8 mouse cellular contexts compared by ENCODE assay signal in the genomic region with DNA sequence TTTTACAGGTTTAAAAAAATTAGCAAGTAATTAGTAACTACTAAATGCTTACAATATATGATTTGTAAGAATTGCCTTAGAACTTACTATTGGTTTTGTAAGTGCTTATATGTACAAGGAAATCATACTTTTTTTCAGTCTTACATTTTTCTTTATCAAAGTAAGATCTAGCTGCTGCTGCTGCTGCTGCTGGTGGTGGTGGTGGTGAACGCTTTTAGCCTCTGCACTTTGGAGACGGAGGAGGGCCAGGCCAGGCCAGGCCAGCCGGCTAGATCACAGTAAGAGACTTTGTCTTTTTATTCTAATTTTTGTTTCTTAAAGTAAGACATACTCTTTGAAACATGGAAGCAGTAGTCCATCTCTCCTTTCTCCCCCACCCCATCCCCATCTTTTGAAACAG. TPM values are rescaled to one million over a fixed set of nuclear protein-coding genes. Genes with fewer than 3 reads are reported as not detected.
DNase-seq lines count a peak whose midpoint lies in the region; ATAC-seq and TF ChIP-seq lines count a peak whose summit lies in the region.

No protein-coding gene starts in this region.

- no peak for TF ChIP-seq EP300 in heart, postnatal 0 days (IDR thresholded peaks at IDR 0.05; ENCODE audit: low read depth)

- H3K4me1 ChIP-seq in intestine, embryonic 14.5 days (replicated peaks; ENCODE audit: control insufficient read depth, insufficient read depth, low read length) = peaks cover 7% of the 10 kb centered on the region; the same call in 1 of the 2 replicates
- H3K4me1 ChIP-seq in intestine, embryonic 16.5 days (ENCODE audit: control insufficient read depth, insufficient read depth, low read length) = peaks cover 18% of the 10 kb centered on the region; the same call in 1 of the 2 replicates
- H3K4me1 ChIP-seq in bone marrow macrophage, adult 2 months (ENCODE audit: control insufficient read depth, insufficient read depth, low read length) = peaks cover 31% of the 10 kb centered on the region
- peaks cover 5% of the 10 kb centered on the region; the same call in 1 of the 2 replicates for H3K4me1 ChIP-seq in heart, postnatal 0 days (ENCODE audit: control insufficient read depth, insufficient read depth)
- peaks cover 19% of the 10 kb centered on the region for H3K4me1 ChIP-seq in midbrain, embryonic 16.5 days (ENCODE audit: control insufficient read depth, insufficient read depth, low read length)

- H3K27ac ChIP-seq in intestine, embryonic 14.5 days (ENCODE audit: low read depth) = no peak overlapping the region
- H3K27ac ChIP-seq in intestine, embryonic 16.5 days (ENCODE audit: low read length) = no peak overlapping the region
- H3K27ac ChIP-seq in bone marrow macrophage, adult 2 months (ENCODE audit: insufficient read depth, low read depth, low read length) = no peak overlapping the region
- H3K27ac ChIP-seq in heart, postnatal 0 days (ENCODE audit: low read depth) = no peak overlapping the region
- no peak overlapping the region for H3K27ac ChIP-seq in midbrain, embryonic 16.5 days (ENCODE audit: low read length)

- TF ChIP-seq POLR2A in bone marrow macrophage, adult 2 months (IDR thresholded peaks at IDR 0.05; ENCODE audit: borderline replicate concordance, low read depth, low read length) = no peak

- peak overlapping the region; percentile 22 for H3K4me2 ChIP-seq in intestine, embryonic 14.5 days (ENCODE audit: low read length)
- H3K4me2 ChIP-seq in intestine, embryonic 16.5 days (ENCODE audit: low read depth, low read length) = no peak overlapping the region
- H3K4me2 ChIP-seq in heart, postnatal 0 days (ENCODE audit: low read depth, low read length) = peak overlapping the region; percentile 24
- peak overlapping the region; percentile 26 for H3K4me2 ChIP-seq in midbrain, embryonic 16.5 days (ENCODE audit: low read length)

- H3K9ac ChIP-seq in intestine, embryonic 14.5 days (ENCODE audit: low read length) = no peak overlapping the region
- no peak overlapping the region for H3K9ac ChIP-seq in intestine, embryonic 16.5 days (ENCODE audit: low read depth, low read length)
- no peak overlapping the region for H3K9ac ChIP-seq in heart, postnatal 0 days (replicated peaks; ENCODE audit: low read depth, low read length)
- H3K9ac ChIP-seq in midbrain, embryonic 16.5 days (ENCODE audit: low read depth, low read length) = no peak overlapping the region

- TF ChIP-seq CTCF in bone marrow macrophage, adult 2 months (IDR thresholded peaks at IDR 0.05; ENCODE audit: low read depth, low read length) = no peak
- TF ChIP-seq CTCF in heart, postnatal 0 days (IDR thresholded peaks at IDR 0.05; ENCODE audit: low read depth) = no peak

- H3K4me3 ChIP-seq in intestine, embryonic 14.5 days (ENCODE audit: low read depth, low read length) = no peak overlapping the region
- H3K4me3 ChIP-seq in intestine, embryonic 16.5 days (ENCODE audit: low read length) = no peak overlapping the region
- peak overlapping the region; percentile 42 for H3K4me3 ChIP-seq in bone marrow macrophage, adult 2 months (ENCODE audit: insufficient read depth, low read length)
- no peak overlapping the region for H3K4me3 ChIP-seq in heart, postnatal 0 days (ENCODE audit: low read depth, low read length)
- no peak overlapping the region for H3K4me3 ChIP-seq in midbrain, embryonic 16.5 days (ENCODE audit: low read depth, low read length)

- no peaks in the 10 kb centered on the region for H3K27me3 ChIP-seq in intestine, embryonic 14.5 days (replicated peaks; ENCODE audit: control insufficient read depth, insufficient read depth, low read length)
- no peaks in the 10 kb centered on the region for H3K27me3 ChIP-seq in intestine, embryonic 16.5 days (replicated peaks; ENCODE audit: control insufficient read depth, insufficient read depth, low read length)
- no peaks in the 10 kb centered on the region for H3K27me3 ChIP-seq in heart, postnatal 0 days (ENCODE audit: control insufficient read depth, insufficient read depth, low read length)
- H3K27me3 ChIP-seq in midbrain, embryonic 16.5 days (ENCODE audit: control insufficient read depth, insufficient read depth, low read depth, low read length) = no peaks in the 10 kb centered on the region

- WGBS in intestine, embryonic 14.5 days = 62% methylated on average over 3 of the region's 3 CpGs
- 60% methylated on average over 3 of the region's 3 CpGs for WGBS in intestine, embryonic 16.5 days
- WGBS in heart, postnatal 0 days = 42% methylated on average over 3 of the region's 3 CpGs
- WGBS in midbrain, embryonic 16.5 days = 54% methylated on average over 3 of the region's 3 CpGs

- DNase-seq in intestine, embryonic 14.5 days (ENCODE audit: low spot score) = no peak
- no peak for DNase-seq in heart, postnatal 0 days (ENCODE audit: low spot score)
- DNase-seq in frontal cortex, adult 2 months (ENCODE audit: extremely low spot score in 1 of 2, low spot score in 1 of 2) = no peak
- no peak for DNase-seq in left cerebral cortex, adult 9 months (ENCODE audit: low spot score in 2 of 2)
- no peak for DNase-seq in embryo, embryonic 10.5 days (ENCODE audit: low spot score)

- ATAC-seq in intestine, embryonic 14.5 days (replicated peaks; ENCODE audit: low FRiP score, low TSS enrichment, low read depth) = no peak
- no peak for ATAC-seq in intestine, embryonic 16.5 days
- no peak for ATAC-seq in heart, postnatal 0 days (ENCODE audit: insufficient read depth, low read depth)
- ATAC-seq in midbrain, embryonic 16.5 days = no peak

- 0 out of 2 replicates have a peak, but pooled peaks cover 7% of the 10 kb centered on the region for H3K36me3 ChIP-seq in intestine, embryonic 14.5 days (ENCODE audit: control insufficient read depth, insufficient read depth, low read length)
- no peaks in the 10 kb centered on the region for H3K36me3 ChIP-seq in intestine, embryonic 16.5 days (ENCODE audit: control insufficient read depth, insufficient read depth, low read length)
- 0 out of 2 replicates have a peak, but pooled peaks cover 5% of the 10 kb centered on the region for H3K36me3 ChIP-seq in heart, postnatal 0 days (replicated peaks; ENCODE audit: control insufficient read depth, insufficient read depth, low read length)
- no peaks in the 10 kb centered on the region for H3K36me3 ChIP-seq in midbrain, embryonic 16.5 days (ENCODE audit: control insufficient read depth, insufficient read depth, low read length)

- H3K9me3 ChIP-seq in intestine, embryonic 14.5 days (ENCODE audit: control insufficient read depth, low read length) = no peaks in the 10 kb centered on the region
- H3K9me3 ChIP-seq in intestine, embryonic 16.5 days (ENCODE audit: control insufficient read depth, low read length) = no peaks in the 10 kb centered on the region
- no peaks in the 10 kb centered on the region for H3K9me3 ChIP-seq in heart, postnatal 0 days (replicated peaks; ENCODE audit: control insufficient read depth, low read length)
- no peaks in the 10 kb centered on the region for H3K9me3 ChIP-seq in midbrain, embryonic 16.5 days (replicated peaks; ENCODE audit: control insufficient read depth, low read length, poor library complexity, severe bottlenecking)

RNA-seq across cellular contexts. Expression of gene Cab39, which starts 2.0 kb away (rescaled TPM):
- polyA plus RNA-seq in intestine, embryonic 14.5 days (2014; fragmentation: Nextera tagmentation; extraction: Ambion mirVana) = 43.5 and 46.2 TPM in 2 replicates
- polyA plus RNA-seq in intestine, embryonic 16.5 days (2015; fragmentation: Nextera tagmentation; extraction: Ambion mirVana) = 14.4 and 22.9 TPM in 2 replicates
- polyA plus RNA-seq in bone marrow macrophage, adult 2 months (2012; ENCODE audit: insufficient read depth, insufficient read length, missing spikeins) = 110 and 119 TPM in 2 replicates
- 102 and 138 TPM in 2 replicates for total RNA-seq in heart, postnatal 0 days (2014; rRNA removed; ENCODE audit: low replicate concordance)
- polyA plus RNA-seq in heart, postnatal 0 days (2015; fragmentation: Nextera tagmentation; extraction: Ambion mirVana) = 20.0 and 21.3 TPM in 2 replicates
- 49.4 and 51.1 TPM in 2 replicates for polyA plus RNA-seq in midbrain, embryonic 16.5 days (2015; fragmentation: Nextera tagmentation; extraction: Ambion mirVana)
- 108 and 115 TPM in 2 replicates for polyA plus RNA-seq in frontal cortex, adult 2 months (2012; rRNA removed)

RNA-seq across cellular contexts. Expression of gene A630001G21Rik, which starts 16.8 kb away (rescaled TPM):
- 0.67 and 1.1 TPM in 2 replicates for polyA plus RNA-seq in intestine, embryonic 14.5 days (2014; fragmentation: Nextera tagmentation; extraction: Ambion mirVana)
- polyA plus RNA-seq in intestine, embryonic 16.5 days (2015; fragmentation: Nextera tagmentation; extraction: Ambion mirVana) = 0.56 and 1.3 TPM in 2 replicates
- polyA plus RNA-seq in bone marrow macrophage, adult 2 months (2012; ENCODE audit: insufficient read depth, insufficient read length, missing spikeins) = 110 and 111 TPM in 2 replicates
- total RNA-seq in heart, postnatal 0 days (2014; rRNA removed; ENCODE audit: low replicate concordance) = 3.0 TPM in 1 of 2 replicates, not detected in the other
- polyA plus RNA-seq in heart, postnatal 0 days (2015; fragmentation: Nextera tagmentation; extraction: Ambion mirVana) = 0.60 and 0.91 TPM in 2 replicates
- polyA plus RNA-seq in midbrain, embryonic 16.5 days (2015; fragmentation: Nextera tagmentation; extraction: Ambion mirVana) = 0.19 and 0.27 TPM in 2 replicates
- 1.2 and 1.3 TPM in 2 replicates for polyA plus RNA-seq in frontal cortex, adult 2 months (2012; rRNA removed)

Comparison
In these comparisons a context has a peak if more than half of its experiments do, and no peak if none do; other contexts are left out.
1. RNA of gene A630001G21Rik, which starts 16.8 kb away (polyA plus RNA-seq): 110 to 111 TPM in bone marrow macrophage, adult 2 months; 0.56 to 1.3 TPM in intestine, embryonic 16.5 days, 1.2 to 1.3 TPM in frontal cortex, adult 2 months, 0.67 to 1.1 TPM in intestine, embryonic 14.5 days, 0.60 to 0.91 TPM in heart, postnatal 0 days and 0.19 to 0.27 TPM in midbrain, embryonic 16.5 days; every median in the first group is over 10 times any median in the second.